Mouse (Mus musculus): ENCODE measurements around the gene Cacna2d4. TPM values are rescaled to one million over a fixed set of nuclear protein-coding genes. Genes with fewer than 3 reads are reported as not detected.
"Not testable (repeated sequence)": the region's sequence is repeated elsewhere in the genome, so short reads cannot be mapped to it uniquely, and the experiment has no call there.

Gene Cacna2d4
- polyA plus RNA-seq, 1 experiment from 2014 or later: not detected

DNA sequence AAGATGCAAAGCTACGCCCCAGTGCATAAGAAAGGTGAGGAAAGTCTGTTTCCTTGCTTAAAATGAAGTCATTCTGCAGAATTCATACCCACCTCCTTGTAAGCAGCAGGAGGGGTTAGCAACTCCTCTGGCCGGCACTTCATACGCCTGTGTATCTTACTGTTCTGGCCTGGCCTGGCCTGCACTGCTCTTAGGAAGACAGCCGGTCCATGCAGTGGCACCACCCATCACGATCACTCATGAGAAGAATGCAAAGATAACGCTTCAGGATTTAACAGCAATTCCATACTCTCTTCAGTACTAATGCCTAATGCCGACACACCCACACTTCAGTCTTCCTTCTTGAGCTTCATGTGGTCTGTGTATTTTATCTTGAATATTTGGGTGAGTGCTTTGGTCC, 32.0 kb upstream of the Cacna2d4 start:
- H3K27ac ChIP-seq: no peak overlapping the region
- no peak overlapping the region for H3K9ac ChIP-seq
- H3K4me1 ChIP-seq: peaks cover 10% of the 10 kb centered on the region
- peaks cover 27% of the 10 kb centered on the region for H3K36me3 ChIP-seq (replicated peaks)
- WGBS: 93% methylated on average over 7 of the region's 7 CpGs
- H3K4me3 ChIP-seq (replicated peaks): no peak overlapping the region
- H3K4me2 ChIP-seq: no peak overlapping the region
- H3K9me3 ChIP-seq: no peaks in the 10 kb centered on the region
- ATAC-seq (ENCODE audit: low FRiP score): no peak
- no peaks in the 10 kb centered on the region for H3K27me3 ChIP-seq

DNA sequence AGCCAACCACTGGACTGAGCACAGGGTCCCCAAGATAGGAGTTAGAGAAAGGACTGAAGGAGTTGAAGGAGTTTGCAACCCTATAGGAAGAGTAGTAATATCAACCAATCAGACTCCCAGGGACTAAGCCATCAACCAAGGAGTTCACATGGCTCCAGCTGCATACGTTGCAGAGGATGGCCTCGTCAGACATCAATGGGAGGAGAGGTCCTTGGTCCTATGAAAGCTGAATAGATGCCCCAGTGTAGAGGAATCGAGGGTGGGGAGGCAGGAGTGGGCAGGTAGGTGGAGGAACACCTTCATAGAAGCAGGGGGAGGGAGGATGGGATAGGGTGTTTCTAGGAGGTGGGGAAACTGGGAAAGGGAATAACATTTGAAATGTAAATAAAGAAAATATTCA, 31.4 kb upstream of the Cacna2d4 start:
- Histone ChIP-seq H3K27ac (no peak overlapping the region), H3K9me3 (no peaks in the 10 kb centered on the region), H3K4me3 (replicated peaks) (no peak overlapping the region), H3K36me3 (replicated peaks) (peaks cover 27% of the 10 kb centered on the region), H3K27me3 (no peaks in the 10 kb centered on the region), H3K4me1 (peaks cover 6% of the 10 kb centered on the region), H3K9ac (no peak overlapping the region), H3K4me2 (no peak overlapping the region)
- ATAC-seq (ENCODE audit: low FRiP score): no peak
- 55% methylated on average over 3 of the region's 3 CpGs for WGBS

DNA sequence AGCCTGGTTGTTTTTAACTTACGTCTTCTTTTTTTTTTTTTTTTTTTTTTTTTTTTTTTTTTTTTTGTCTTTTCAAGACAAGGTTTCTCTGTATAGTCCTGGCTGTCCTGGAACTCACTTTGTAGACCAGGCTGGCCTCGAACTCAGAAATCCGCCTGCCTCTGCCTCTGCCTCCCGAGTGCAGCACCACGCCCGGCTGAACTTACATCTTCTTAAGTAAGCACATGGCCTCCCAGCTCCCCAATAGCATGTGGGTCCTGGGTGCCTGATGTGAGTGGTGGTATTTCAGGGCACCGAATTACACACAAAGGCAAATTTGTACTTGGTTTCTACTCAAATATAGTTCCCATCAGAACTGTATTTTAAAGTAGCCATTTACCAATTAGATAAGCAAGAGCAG, 30.3 kb upstream of the Cacna2d4 start:
- 87% methylated on average over 7 of the region's 7 CpGs for WGBS
- not testable (repeated sequence) for H3K4me3 ChIP-seq (replicated peaks); H3K9ac ChIP-seq

GRCm38 (mm10) chr6:119213375-119213774, 23.0 kb upstream of the Cacna2d4 start:
- H3K27ac ChIP-seq: no peak overlapping the region
- no peak overlapping the region for H3K4me2 ChIP-seq
- no peak for ATAC-seq (ENCODE audit: low FRiP score)
- H3K4me1 ChIP-seq: peaks cover 7% of the 10 kb centered on the region; the same call in 1 of the 2 replicates
- no peaks in the 10 kb centered on the region for H3K27me3 ChIP-seq
- H3K9ac ChIP-seq: no peak overlapping the region
- H3K9me3 ChIP-seq: no peaks in the 10 kb centered on the region
- H3K4me3 ChIP-seq (replicated peaks): no peak overlapping the region
- peaks cover 44% of the 10 kb centered on the region for H3K36me3 ChIP-seq (replicated peaks)
- WGBS: 92% methylated on average over 5 of the region's 5 CpGs

More for the DNA sequence above, 30.3 kb upstream of the Cacna2d4 start:
- not testable (repeated sequence) for H3K27ac ChIP-seq; H3K4me2 ChIP-seq; ATAC-seq (ENCODE audit: low FRiP score); H3K27me3 ChIP-seq; H3K4me1 ChIP-seq; H3K9me3 ChIP-seq
- H3K36me3 ChIP-seq (replicated peaks): peaks cover 24% of the 10 kb centered on the region

GRCm38 (mm10) chr6:119214190-119214589, 22.1 kb upstream of the Cacna2d4 start:
- Histone ChIP-seq H3K9me3 (no peaks in the 10 kb centered on the region), H3K27me3 (no peaks in the 10 kb centered on the region), H3K9ac (no peak overlapping the region), H3K36me3 (replicated peaks) (peaks cover 50% of the 10 kb centered on the region), H3K4me3 (replicated peaks) (no peak overlapping the region), H3K4me1 (peaks cover 7% of the 10 kb centered on the region; the same call in 1 of the 2 replicates), H3K4me2 (no peak overlapping the region), H3K27ac (no peak overlapping the region)
- 90% methylated on average over 6 of the region's 6 CpGs for WGBS
- ATAC-seq (ENCODE audit: low FRiP score): no peak

DNA sequence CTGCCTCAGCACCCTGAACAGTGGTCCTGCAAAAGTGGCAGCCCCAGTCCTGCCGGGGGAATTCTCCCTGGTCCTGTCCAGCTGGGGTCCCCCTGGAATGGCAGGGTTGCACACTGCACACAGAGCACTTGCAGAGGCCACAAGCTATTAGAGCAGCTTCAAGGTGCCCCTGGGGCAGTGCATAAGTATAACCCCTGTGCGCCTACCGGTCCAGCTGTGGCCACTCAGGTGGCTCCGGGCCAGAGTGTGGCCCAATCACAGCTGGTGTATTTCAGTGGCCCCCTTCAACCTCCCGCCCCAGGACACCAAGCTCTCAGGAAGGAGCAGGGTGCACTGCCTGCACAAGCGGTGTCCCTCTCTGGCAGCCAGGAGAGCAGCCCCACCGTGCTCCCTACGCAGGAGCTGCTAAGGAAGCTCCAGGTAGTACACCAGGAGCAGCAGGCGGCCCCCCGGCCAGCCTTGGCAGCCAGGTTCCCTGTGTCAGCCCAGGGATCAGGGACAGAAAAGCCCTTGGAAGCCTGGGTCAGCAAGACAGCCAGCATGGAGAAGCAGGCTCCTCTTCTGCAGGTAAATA, 21.2 kb upstream of the Cacna2d4 start:
- Histone ChIP-seq H3K27me3 (no peaks in the 10 kb centered on the region), H3K27ac (no peak overlapping the region), H3K4me1 (peaks cover 7% of the 10 kb centered on the region; the same call in 1 of the 2 replicates), H3K36me3 (replicated peaks) (peaks cover 57% of the 10 kb centered on the region), H3K9me3 (no peaks in the 10 kb centered on the region), H3K4me3 (replicated peaks) (no peak overlapping the region), H3K4me2 (no peak overlapping the region), H3K9ac (no peak overlapping the region)
- ATAC-seq (ENCODE audit: low FRiP score): no peak
- WGBS: 97% methylated on average over 10 of the region's 10 CpGs

DNA sequence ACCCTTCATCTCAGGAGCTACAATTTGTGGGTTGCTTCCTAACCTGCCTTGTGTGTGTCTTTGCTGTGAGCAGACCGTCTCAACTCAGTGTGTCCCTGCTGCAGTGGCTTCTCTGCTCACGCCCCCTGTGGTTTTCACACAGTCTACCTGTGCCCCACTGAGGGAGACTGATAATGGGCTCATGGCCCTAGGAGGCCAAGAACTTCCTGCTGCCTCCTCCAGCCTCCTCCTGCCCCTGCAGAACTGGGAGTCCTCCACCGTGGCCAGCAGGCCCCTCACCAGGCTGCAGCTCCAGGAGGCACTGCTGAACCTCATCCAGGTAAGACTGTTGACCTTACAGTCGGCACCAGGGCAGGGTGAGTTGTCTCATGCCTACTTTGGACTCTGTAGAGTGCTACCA, 18.7 kb upstream of the Cacna2d4 start:
- no peak overlapping the region for H3K4me2 ChIP-seq
- peaks cover 68% of the 10 kb centered on the region for H3K36me3 ChIP-seq (replicated peaks)
- H3K4me1 ChIP-seq: peaks cover 7% of the 10 kb centered on the region; the same call in 1 of the 2 replicates
- H3K27ac ChIP-seq: no peak overlapping the region
- ATAC-seq (ENCODE audit: low FRiP score): no peak
- no peaks in the 10 kb centered on the region for H3K27me3 ChIP-seq
- WGBS: 80% methylated on average over 4 of the region's 4 CpGs
- H3K9me3 ChIP-seq: no peaks in the 10 kb centered on the region
- no peak overlapping the region for H3K9ac ChIP-seq
- H3K4me3 ChIP-seq (replicated peaks): no peak overlapping the region

GRCm38 (mm10) chr6:119218591-119218990, 17.7 kb upstream of the Cacna2d4 start:
- Histone ChIP-seq H3K36me3 (replicated peaks) (peaks cover 59% of the 10 kb centered on the region), H3K9ac (no peak overlapping the region), H3K4me1 (peaks cover 7% of the 10 kb centered on the region; the same call in 1 of the 2 replicates), H3K27ac (no peak overlapping the region), H3K4me3 (replicated peaks) (no peak overlapping the region), H3K9me3 (no peaks in the 10 kb centered on the region), H3K4me2 (no peak overlapping the region), H3K27me3 (no peaks in the 10 kb centered on the region)
- WGBS: 85% methylated on average over 5 of the region's 5 CpGs
- no peak for ATAC-seq (ENCODE audit: low FRiP score)

GRCm38 (mm10) chr6:119219237-119219870, 17.0 kb upstream of the Cacna2d4 start:
- no peak for ATAC-seq (ENCODE audit: low FRiP score)

DNA sequence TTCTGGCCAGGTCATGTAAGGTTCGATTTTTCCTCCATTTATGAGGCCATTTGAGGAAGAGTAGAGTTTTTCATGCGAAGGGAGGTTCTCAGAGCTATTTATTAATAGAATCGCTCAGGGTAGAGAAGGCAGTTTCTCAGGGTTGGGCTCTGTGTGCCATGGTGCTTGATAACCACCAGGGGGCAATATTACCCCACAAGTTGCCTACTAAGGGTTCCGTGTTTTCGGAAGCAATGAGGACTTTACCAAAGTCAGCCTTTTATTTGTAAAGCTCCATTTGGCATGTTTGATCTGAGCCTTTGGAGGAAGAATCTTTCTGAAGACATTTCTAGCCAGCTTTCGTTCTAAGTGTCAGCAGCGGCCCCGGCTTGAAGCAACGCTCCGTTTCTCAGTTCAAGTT, 16.0 kb upstream of the Cacna2d4 start:
- Histone ChIP-seq H3K4me3 (replicated peaks) (no peak overlapping the region), H3K36me3 (replicated peaks) (peaks cover 44% of the 10 kb centered on the region), H3K27ac (no peak overlapping the region), H3K9ac (no peak overlapping the region), H3K27me3 (no peaks in the 10 kb centered on the region), H3K4me2 (no peak overlapping the region), H3K4me1 (peaks cover 19% of the 10 kb centered on the region; the same call in 1 of the 2 replicates), H3K9me3 (no peaks in the 10 kb centered on the region)
- 55% methylated on average over 10 of the region's 10 CpGs for WGBS
- peak; percentile 63 for ATAC-seq (ENCODE audit: low FRiP score)

More at GRCm38 (mm10) chr6:119219237-119219870, 17.0 kb upstream of the Cacna2d4 start:
- Histone ChIP-seq H3K4me2 (no peak overlapping the region), H3K27ac (0 out of 2 replicates have a peak overlapping the region, but pooled peaks have one; percentile 5), H3K27me3 (no peaks in the 10 kb centered on the region), H3K9ac (no peak overlapping the region), H3K4me3 (replicated peaks) (no peak overlapping the region), H3K9me3 (no peaks in the 10 kb centered on the region), H3K36me3 (replicated peaks) (peaks cover 54% of the 10 kb centered on the region), H3K4me1 (peaks cover 10% of the 10 kb centered on the region; the same call in 1 of the 2 replicates)
- 75% methylated on average over 15 of the region's 15 CpGs for WGBS

GRCm38 (mm10) chr6:119224451-119225195, 11.7 kb upstream of the Cacna2d4 start:
- WGBS: 67% methylated on average over 13 of the region's 13 CpGs
- no peak for ATAC-seq (ENCODE audit: low FRiP score)
- no peak overlapping the region for H3K4me2 ChIP-seq
- H3K4me1 ChIP-seq: peaks cover 13% of the 10 kb centered on the region; the same call in 1 of the 2 replicates
- H3K27me3 ChIP-seq: no peaks in the 10 kb centered on the region
- no peak overlapping the region for H3K4me3 ChIP-seq (replicated peaks)
- peaks cover 16% of the 10 kb centered on the region; the same call in 1 of the 2 replicates for H3K36me3 ChIP-seq (replicated peaks)
- H3K27ac ChIP-seq: peak overlapping the region; percentile 50; the same call in 1 of the 2 replicates
- no peaks in the 10 kb centered on the region for H3K9me3 ChIP-seq
- H3K9ac ChIP-seq: no peak overlapping the region

DNA sequence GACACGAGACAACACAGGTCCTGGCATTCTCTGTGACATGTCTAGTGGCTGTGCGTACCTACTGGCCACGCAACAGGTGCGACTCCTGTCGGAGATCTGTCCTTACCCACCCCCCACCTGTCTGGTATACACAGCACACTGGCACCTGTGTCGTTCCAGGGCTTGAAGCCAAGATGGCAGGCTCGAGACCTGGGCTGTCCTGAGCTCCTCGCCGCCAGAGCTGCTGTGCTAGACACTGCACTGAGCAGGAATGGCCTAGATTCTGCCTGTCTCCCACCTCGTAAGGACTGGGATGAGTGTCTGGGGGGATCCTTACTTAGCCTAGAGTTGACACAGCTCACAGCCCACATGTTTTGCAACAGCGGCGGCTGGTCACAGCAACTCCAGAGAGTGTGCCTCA, 11.1 kb upstream of the Cacna2d4 start:
- no peaks in the 10 kb centered on the region for H3K27me3 ChIP-seq
- peaks cover 13% of the 10 kb centered on the region; the same call in 1 of the 2 replicates for H3K4me1 ChIP-seq
- H3K9me3 ChIP-seq: no peaks in the 10 kb centered on the region
- H3K36me3 ChIP-seq (replicated peaks): peaks cover 14% of the 10 kb centered on the region; the same call in 1 of the 2 replicates
- no peak overlapping the region for H3K4me2 ChIP-seq
- 90% methylated on average over 12 of the region's 12 CpGs for WGBS
- no peak overlapping the region for H3K4me3 ChIP-seq (replicated peaks)
- H3K9ac ChIP-seq: no peak overlapping the region
- no peak overlapping the region; the same call in 1 of the 2 replicates for H3K27ac ChIP-seq
- no peak for ATAC-seq (ENCODE audit: low FRiP score)
